Mouse (Mus musculus): ENCODE data around the gene Wsb1.

GRCm38 (mm10) chr11:79224562-79225280, 29.8 kb downstream of the Wsb1 start:
- TF ChIP-seq CTCF (IDR thresholded peaks at IDR 0.05; ENCODE audit: extremely low read depth, insufficient read depth, low read length), result peak; percentile 84
- no peak for TF ChIP-seq POLR2A (IDR thresholded peaks at IDR 0.05; ENCODE audit: extremely low read depth, insufficient read depth, low read length)
